Mouse (Mus musculus) bone marrow, adult 2 months (tissue): Measurements from ENCODE around the gene Dcp1a. TPM values are rescaled to one million over a fixed set of nuclear protein-coding genes. Genes with fewer than 3 reads are reported as not detected.

Experiments
- H3K27ac ChIP-seq: fragments of 200-500 bp; 2 replicates; pipeline ENCODE4 v1.5.1; 2012; ENCODE audit warnings: low read depth, mild to moderate bottlenecking, control low read depth, inconsistent platforms, low read length; ENCODE audit not compliant: control insufficient read depth, poor library complexity, insufficient read depth
- H3K4me1 ChIP-seq: fragments of 200-500 bp; 2 replicates; pipeline ENCODE4 v1.6.1; 2011; ENCODE audit warnings: low read length; ENCODE audit not compliant: control insufficient read depth, insufficient read depth
- H3K4me3 ChIP-seq: fragments of 200-500 bp; replicated peaks from 2 replicates; pipeline ENCODE3; 2011; ENCODE audit warnings: mild to moderate bottlenecking, low read depth, low read length, control low read depth; ENCODE audit not compliant: control insufficient read depth
- CTCF ChIP-seq: fragments of 200-500 bp; IDR thresholded peaks from 2 replicates; pipeline ENCODE4 v1.5.1; 2011; ENCODE audit warnings: low read length, control low read depth; ENCODE audit not compliant: control insufficient read depth, insufficient read depth
- POLR2A ChIP-seq: fragments of 200-500 bp; IDR thresholded peaks from 2 replicates; pipeline ENCODE4 v1.6.1; 2011; ENCODE audit warnings: low read depth, mild to moderate bottlenecking, control low read depth, low read length, borderline replicate concordance; ENCODE audit not compliant: control insufficient read depth
- WGBS: fragments of 180-500 bp; shearing (Covaris S2); methylation state at CpG from one replicate; pipeline ENCODE4 v1.1.7; 2018; 5-methylcytosine and 5-hydroxymethylcytosine counted together
- polyA plus RNA-seq: library from polyadenylated mRNA; stranded (reverse); fragments of >200 nt; gene quantifications from 2 replicates; pipeline ENCODE4 v1.2.4, GENCODE M21; 2011; ENCODE audit warnings: low replicate concordance; ENCODE audit not compliant: missing spikeins, insufficient read depth, insufficient read length

The Dcp1a gene
- polyA plus RNA-seq, 1 experiment: 16.6 TPM

GRCm38 (mm10) chr14:30559321-30559850 is 80.1 kb downstream of the Dcp1a start:
- H3K4me3 ChIP-seq: no peak overlapping the region
- TF ChIP-seq POLR2A: no peak
- TF ChIP-seq CTCF: no peak
- peaks cover 2% of the 10 kb centered on the region; the same call in 1 of the 2 replicates for H3K4me1 ChIP-seq
- no peak overlapping the region for H3K27ac ChIP-seq
- 91% methylated on average over 17 of the region's 17 CpGs for WGBS

DNA sequence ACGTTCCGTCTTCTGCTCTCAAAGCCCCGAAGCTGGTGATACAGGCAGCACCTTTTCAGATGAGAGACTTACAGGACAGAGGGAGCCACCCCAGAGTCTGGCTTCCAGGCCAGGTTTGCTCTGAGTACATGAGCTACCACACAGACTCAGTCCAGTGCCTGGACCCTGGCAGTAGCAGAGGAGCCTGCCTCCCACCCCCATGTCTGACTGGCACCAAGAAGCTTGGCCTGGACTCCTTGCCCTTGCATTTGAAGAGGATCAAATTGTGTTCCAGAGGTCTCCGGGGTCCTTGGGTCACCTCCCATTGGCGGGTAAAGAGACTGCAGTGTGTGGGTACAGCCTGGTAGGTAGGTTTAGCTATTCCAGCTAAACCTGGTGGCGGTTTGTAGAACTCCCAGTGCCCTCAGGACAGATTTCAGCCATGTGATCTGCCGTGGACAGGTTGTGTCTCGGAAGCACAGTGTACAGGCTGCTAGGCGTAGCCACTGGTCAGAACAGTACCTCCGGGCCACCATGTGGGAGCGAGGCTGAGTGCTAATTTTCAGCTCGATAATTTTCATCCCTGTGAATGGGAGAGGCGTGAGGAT is 81.6 kb downstream of the Dcp1a start:
- H3K27ac ChIP-seq: peak overlapping the region; percentile 69; the same call in 1 of the 2 replicates
- 90% methylated on average over 13 of the region's 13 CpGs for WGBS
- H3K4me1 ChIP-seq: peaks cover 2% of the 10 kb centered on the region; the same call in 1 of the 2 replicates
- TF ChIP-seq CTCF (no peak), POLR2A (no peak)
- H3K4me3 ChIP-seq: no peak overlapping the region

DNA sequence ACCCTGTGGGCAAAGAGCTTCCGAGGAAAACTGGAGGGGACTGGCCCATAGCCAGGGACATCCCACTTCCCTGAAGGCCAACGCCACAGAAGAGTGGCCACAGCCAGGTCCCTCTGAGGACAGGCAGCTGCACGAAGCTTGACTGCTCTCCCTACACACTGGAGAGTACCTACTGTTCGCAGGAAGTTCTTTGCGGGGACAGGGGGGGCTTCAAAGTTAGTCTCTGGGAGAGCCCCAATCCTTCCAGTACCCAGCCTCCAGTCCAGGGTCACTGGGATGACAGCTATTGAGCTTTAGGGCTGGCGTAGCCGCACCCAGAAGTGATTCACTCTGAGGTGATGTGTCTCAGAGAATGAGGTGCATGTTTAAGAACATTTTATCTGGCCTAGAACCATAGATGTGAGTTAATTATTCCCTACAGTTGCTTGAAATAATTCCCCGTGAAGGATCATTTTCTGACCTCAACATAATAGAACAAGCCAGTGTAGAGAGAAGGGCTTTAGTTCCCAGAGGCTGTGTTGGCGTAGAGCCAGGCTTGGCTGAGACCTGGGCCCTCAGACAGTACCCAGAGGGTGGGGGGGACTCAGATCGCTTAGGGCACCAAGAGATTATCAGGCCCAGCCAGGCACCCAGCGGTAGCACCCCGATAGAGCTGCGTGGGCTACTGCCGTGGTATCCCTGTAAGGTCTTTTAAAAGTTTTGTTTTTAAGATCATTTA is 82.3 kb downstream of the Dcp1a start:
- peaks cover 2% of the 10 kb centered on the region; the same call in 1 of the 2 replicates for H3K4me1 ChIP-seq
- H3K4me3 ChIP-seq: no peak overlapping the region
- peak overlapping the region; percentile 69 for H3K27ac ChIP-seq
- no peak for TF ChIP-seq CTCF
- TF ChIP-seq POLR2A: no peak
- 74% methylated on average over 14 of the region's 14 CpGs for WGBS

DNA sequence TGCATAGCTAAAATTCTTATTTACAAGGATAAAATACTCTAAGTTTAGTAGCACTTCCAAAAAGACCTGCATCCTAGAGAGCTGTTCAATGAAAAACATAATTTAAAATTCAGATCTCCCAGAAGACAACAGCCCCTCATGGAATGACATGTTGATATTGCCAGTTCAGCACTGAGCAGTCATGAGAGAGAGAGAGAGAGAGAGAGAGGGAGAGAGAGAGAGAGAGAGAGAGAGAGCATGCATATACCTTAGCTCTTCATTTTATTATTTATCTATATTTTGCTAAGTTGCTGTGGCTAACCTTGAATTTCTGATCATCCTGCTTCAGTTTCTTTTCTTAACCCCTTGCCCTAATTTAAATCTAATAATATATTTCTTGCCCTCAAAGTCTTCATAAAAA is 83.0 kb downstream of the Dcp1a start:
- no peak overlapping the region for H3K27ac ChIP-seq

GRCm38 (mm10) chr14:30564451-30564850 is 85.1 kb downstream of the Dcp1a start:
- H3K4me3 ChIP-seq: no peak overlapping the region
- TF ChIP-seq CTCF (no peak), POLR2A (no peak)
- H3K27ac ChIP-seq: no peak overlapping the region; the same call in 1 of the 2 replicates
- WGBS: 34% methylated on average over 2 of the region's 2 CpGs
- H3K4me1 ChIP-seq: peaks cover 2% of the 10 kb centered on the region; the same call in 1 of the 2 replicates

More for the DNA sequence above, 83.0 kb downstream of the Dcp1a start:
- no peak overlapping the region for H3K4me3 ChIP-seq
- TF ChIP-seq POLR2A (no peak), CTCF (no peak)
- peaks cover 2% of the 10 kb centered on the region; the same call in 1 of the 2 replicates for H3K4me1 ChIP-seq

- H3K27ac ChIP-seq: no peak overlapping the region
- WGBS: 90% methylated on average over 6 of the region's 6 CpGs
- TF ChIP-seq POLR2A (no peak), CTCF (no peak)
- no peaks in the 10 kb centered on the region for H3K4me1 ChIP-seq
- no peak overlapping the region for H3K4me3 ChIP-seq
Observed at GRCm38 (mm10) chr14:30566317-30566716, 87.0 kb downstream of the Dcp1a start.

- H3K4me3 ChIP-seq: no peak overlapping the region
- no peaks in the 10 kb centered on the region for H3K4me1 ChIP-seq
- TF ChIP-seq POLR2A (no peak), CTCF (no peak)
- no peak overlapping the region for H3K27ac ChIP-seq
- WGBS: 83% methylated on average over 9 of the region's 9 CpGs
Observed at GRCm38 (mm10) chr14:30568016-30568415, 88.7 kb downstream of the Dcp1a start.

DNA sequence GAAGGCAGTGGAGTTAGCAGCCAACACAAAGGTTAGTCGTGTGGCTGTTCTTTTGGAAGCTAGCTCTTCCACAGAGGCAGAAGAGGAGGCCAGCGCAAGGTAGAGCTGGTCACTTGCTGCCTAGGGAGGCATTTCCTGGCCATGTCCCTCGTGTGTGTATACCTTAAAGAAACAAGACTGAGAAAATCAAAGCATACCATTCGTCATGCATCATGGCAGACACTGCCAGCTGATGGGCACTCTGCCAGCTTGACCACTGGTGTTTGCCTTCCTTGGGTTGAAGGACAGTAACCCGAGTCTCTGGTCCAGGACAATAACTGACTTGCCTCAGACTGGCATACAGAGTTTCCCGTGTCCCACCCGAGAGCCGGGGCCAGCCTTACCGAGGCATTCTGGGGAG is 91.0 kb downstream of the Dcp1a start:
- H3K27ac ChIP-seq: no peak overlapping the region
- no peak overlapping the region for H3K4me3 ChIP-seq
- no peaks in the 10 kb centered on the region; the same call in 1 of the 2 replicates for H3K4me1 ChIP-seq
- WGBS: 84% methylated on average over 9 of the region's 9 CpGs
- TF ChIP-seq POLR2A (no peak), CTCF (no peak)

DNA sequence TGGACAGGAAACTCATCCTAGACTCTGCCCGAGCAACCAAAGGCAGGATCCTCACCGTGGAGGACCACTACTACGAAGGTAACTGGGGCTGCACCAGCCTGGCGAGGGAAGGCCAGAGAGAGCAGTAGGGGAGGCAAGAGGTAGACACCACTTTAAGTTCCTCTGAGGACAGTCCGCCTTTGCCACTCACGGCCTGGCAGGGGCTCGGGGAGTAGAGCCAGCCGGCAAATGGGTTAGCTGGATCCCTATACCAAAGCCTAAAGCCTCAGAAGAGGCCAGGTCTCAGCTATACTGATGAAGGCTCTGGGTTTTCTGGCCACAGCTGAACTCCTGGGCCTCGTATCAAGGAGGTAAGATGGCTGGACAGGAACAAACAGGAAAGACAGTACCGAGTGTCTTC is 92.9 kb downstream of the Dcp1a start:
- WGBS: 85% methylated on average over 10 of the region's 10 CpGs
- H3K27ac ChIP-seq: no peak overlapping the region
- H3K4me1 ChIP-seq: no peaks in the 10 kb centered on the region; the same call in 1 of the 2 replicates
- no peak overlapping the region for H3K4me3 ChIP-seq
- TF ChIP-seq POLR2A: no peak
- no peak for TF ChIP-seq CTCF
